Mouse (Mus musculus) embryonic facial prominence, embryonic 14.5 days (tissue): Measurements from ENCODE around the gene Acss1. TPM values are rescaled to one million over a fixed set of nuclear protein-coding genes. Genes with fewer than 3 reads are reported as not detected.
A peak's percentile ranks its signal among the peaks of the same experiment; 100 is the strongest.

Experiments used
- ATAC-seq: fragments of 200-750 bp; cut with Nextera tagmentation; 2 replicates; pipeline ENCODE4 v1.8.0; 2017; ENCODE audit warnings: low read depth, moderate number of reproducible peaks, moderate TSS enrichment
- DNase-seq: peaks from one replicate; pipeline ENCODE4 v3.0.0-alpha.2; 2015; ENCODE audit warnings: low spot score
- H3K27ac ChIP-seq: fragments of 300-500 bp; sonication (generic); replicated peaks from 2 replicates; pipeline ENCODE4 v1.5.1; 2014; ENCODE audit warnings: low read depth, mild to moderate bottlenecking, low read length, moderate library complexity
- H3K27me3 ChIP-seq: fragments of 300-500 bp; sonication (generic); replicated peaks from 2 replicates; pipeline ENCODE4 v1.6.1; 2014; ENCODE audit warnings: low read length; ENCODE audit not compliant: control insufficient read depth, insufficient read depth
- H3K36me3 ChIP-seq: fragments of 300-500 bp; sonication (generic); 2 replicates; pipeline ENCODE4 v1.6.1; 2014; ENCODE audit warnings: low read length, mixed read lengths; ENCODE audit not compliant: control insufficient read depth, insufficient read depth
- H3K4me1 ChIP-seq: fragments of 300-500 bp; sonication (generic); 2 replicates; pipeline ENCODE4 v1.6.1; 2014; ENCODE audit warnings: antibody characterized with exemption, low read length; ENCODE audit not compliant: control insufficient read depth, insufficient read depth
- H3K4me2 ChIP-seq: fragments of 300-500 bp; sonication (generic); 2 replicates; pipeline ENCODE4 v1.6.1; 2014; ENCODE audit warnings: low read depth, mild to moderate bottlenecking, low read length, moderate library complexity, mixed read lengths
- H3K4me3 ChIP-seq: fragments of 300-500 bp; sonication (generic); 2 replicates; pipeline ENCODE4 v1.5.1; 2014; ENCODE audit warnings: low read depth, mild to moderate bottlenecking, low read length
- H3K9ac ChIP-seq: fragments of 300-500 bp; sonication (generic); 2 replicates; pipeline ENCODE4 v1.6.1; 2014; ENCODE audit warnings: low read depth, mild to moderate bottlenecking, low read length, moderate library complexity, mixed read lengths
- H3K9me3 ChIP-seq: fragments of 300-500 bp; sonication (generic); 2 replicates; pipeline ENCODE4 v1.6.1; 2016; ENCODE audit warnings: low read length; ENCODE audit not compliant: control insufficient read depth
- WGBS: fragments of 180-500 bp; shearing (Covaris S2); extraction: QIAGEN DNeasy Blood & Tissue Kit; methylation state at CpG from one replicate; pipeline ENCODE4 v1.1.7; 2014; 5-methylcytosine and 5-hydroxymethylcytosine counted together
- polyA plus RNA-seq: library from polyadenylated mRNA; unstranded; fragments of >200 nt; fragmentation: Nextera tagmentation; extraction: Ambion mirVana; gene quantifications from 2 replicates; pipeline ENCODE4 v1.2.1, GENCODE M21; 2014

The Acss1 gene
- polyA plus RNA-seq: 5.3 and 7.8 TPM in 2 replicates

- Histone ChIP-seq H3K36me3 (no peaks in the 10 kb centered on the region), H3K9me3 (no peaks in the 10 kb centered on the region), H3K9ac (peak within 1 kb of the TSS; percentile 70), H3K27me3 (peaks cover 13% of the 10 kb centered on the region; the same call in 1 of the 2 replicates), H3K4me3 (peak within 1 kb of the TSS; percentile 69), H3K4me2 (peak within 1 kb of the TSS; percentile 94), H3K4me1 (peaks cover 2% of the 10 kb centered on the region; the same call in 1 of the 2 replicates), H3K27ac (no peak within 1 kb of the TSS)
- 6% methylated on average over 31 of the region's 61 CpGs for WGBS
- DNase-seq: peak; percentile 61
- ATAC-seq: peak; percentile 86
These were observed at the start of gene Acss1 for GRCm38 (mm10) chr2:150667820-150668766. Gene Acss1, minus strand, starts transcription at chr2:150668500.

DNA sequence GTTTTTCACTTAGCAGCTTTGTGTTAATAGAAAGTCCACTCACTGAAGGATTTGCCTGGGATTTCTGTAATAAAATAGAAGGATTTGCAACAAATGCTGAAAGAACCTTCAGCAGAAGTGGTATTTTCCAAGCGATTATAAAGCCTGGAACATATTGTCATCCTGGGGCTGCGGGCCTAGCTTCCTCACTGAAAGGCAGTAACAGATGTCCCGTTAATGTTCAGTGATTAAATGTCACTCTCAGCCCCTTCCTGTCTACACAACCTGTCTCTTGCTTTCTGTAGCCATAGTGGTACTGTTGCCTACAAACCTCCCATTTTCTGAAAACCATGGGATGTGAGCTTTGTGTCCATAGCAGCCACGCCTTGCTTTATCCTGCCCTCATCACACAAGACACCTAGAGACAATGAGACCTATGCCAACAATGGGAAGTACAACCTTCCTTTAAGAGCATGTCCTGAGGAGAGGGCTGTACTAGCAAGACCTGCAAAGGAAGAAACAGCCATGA, 43.9 kb upstream of the Acss1 start:
- ATAC-seq: no peak
- H3K36me3 ChIP-seq: no peaks in the 10 kb centered on the region
- no peaks in the 10 kb centered on the region for H3K27me3 ChIP-seq
- H3K4me3 ChIP-seq: no peak overlapping the region
- no peak overlapping the region for H3K27ac ChIP-seq
- no peaks in the 10 kb centered on the region for H3K9me3 ChIP-seq
- DNase-seq: no peak
- H3K9ac ChIP-seq: no peak overlapping the region
- no peaks in the 10 kb centered on the region for H3K4me1 ChIP-seq
- H3K4me2 ChIP-seq: no peak overlapping the region
- WGBS: 70% methylated on average over 4 of the region's 4 CpGs

DNA sequence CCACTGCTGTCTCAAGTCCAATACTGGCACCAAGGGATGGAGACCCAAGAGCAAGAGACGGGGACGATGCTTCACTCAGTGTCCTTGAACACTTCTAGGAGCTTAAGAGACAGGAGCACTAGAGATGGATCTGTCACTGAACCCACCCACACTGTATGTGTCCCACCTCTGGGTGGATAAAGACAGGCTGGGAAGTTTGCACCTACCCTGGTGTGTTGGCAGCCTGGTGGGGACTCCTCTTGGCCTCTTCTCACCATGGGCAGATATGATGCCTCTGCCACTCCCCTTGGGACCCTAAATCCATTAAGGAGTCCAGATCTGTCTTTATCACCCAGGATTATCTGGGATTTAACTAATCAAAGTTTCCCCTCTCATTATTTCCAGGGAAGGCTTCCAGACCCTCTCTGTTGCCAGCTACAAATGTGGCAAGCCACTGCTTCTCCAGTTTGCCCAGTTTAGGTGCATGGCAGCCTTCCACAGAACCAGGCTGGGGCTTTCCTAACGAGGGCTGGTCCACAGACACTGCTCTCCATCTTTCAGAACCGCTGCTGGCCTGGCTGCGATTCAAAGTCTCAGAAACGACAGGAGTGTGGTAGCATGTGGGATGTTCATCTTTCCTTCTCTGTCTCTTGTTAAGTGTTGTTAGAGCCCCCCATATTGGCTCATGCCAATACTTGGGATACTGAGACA, 23.3 kb upstream of the Acss1 start:
- 75% methylated on average over 6 of the region's 6 CpGs for WGBS

GRCm38 (mm10) chr2:150690216-150690615, 21.9 kb upstream of the Acss1 start:
- no peak for ATAC-seq
- H3K4me1 ChIP-seq: no peaks in the 10 kb centered on the region
- no peak overlapping the region for H3K4me3 ChIP-seq
- H3K4me2 ChIP-seq: no peak overlapping the region
- no peaks in the 10 kb centered on the region for H3K36me3 ChIP-seq
- H3K9me3 ChIP-seq: no peaks in the 10 kb centered on the region
- peaks cover 68% of the 10 kb centered on the region for H3K27me3 ChIP-seq
- DNase-seq: no peak
- whole genome bisulfite sequencing: 6% methylated on average over 11 of the region's 11 CpGs
- H3K9ac ChIP-seq: no peak overlapping the region
- H3K27ac ChIP-seq: no peak overlapping the region

More for the DNA sequence above, 23.3 kb upstream of the Acss1 start:
- H3K27me3 ChIP-seq: peaks cover 60% of the 10 kb centered on the region
- DNase-seq: no peak
- H3K27ac ChIP-seq: no peak overlapping the region
- no peaks in the 10 kb centered on the region for H3K36me3 ChIP-seq
- H3K9ac ChIP-seq: no peak overlapping the region
- no peak overlapping the region for H3K4me3 ChIP-seq
- H3K9me3 ChIP-seq: no peaks in the 10 kb centered on the region
- H3K4me2 ChIP-seq: no peak overlapping the region
- ATAC-seq: no peak
- no peaks in the 10 kb centered on the region for H3K4me1 ChIP-seq

DNA sequence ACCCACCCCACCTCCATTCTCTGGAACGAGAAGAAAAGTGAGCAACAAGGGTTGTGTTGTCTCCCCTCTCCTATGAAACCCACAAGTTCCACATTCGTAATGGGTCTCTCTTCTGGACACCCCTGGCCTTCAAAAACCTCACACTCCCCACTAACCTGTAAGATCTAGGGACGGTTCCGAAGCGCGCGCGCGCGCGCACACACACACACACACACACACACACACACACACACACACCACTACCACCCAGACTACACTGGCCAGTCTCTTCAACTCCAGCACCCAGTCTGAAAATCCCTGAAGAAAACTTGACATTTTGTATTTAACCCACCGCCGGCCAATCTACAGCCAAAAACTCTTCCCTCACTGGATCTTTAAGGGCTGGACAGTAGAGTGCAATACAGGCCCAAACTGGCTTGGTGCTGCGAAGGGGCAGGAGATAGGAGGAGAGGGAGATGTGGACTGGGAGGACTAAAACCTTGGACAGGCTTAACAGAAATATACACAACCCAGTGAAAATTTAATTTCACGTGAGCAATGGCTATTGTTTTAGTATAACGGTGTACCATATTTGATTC, 21.0 kb upstream of the Acss1 start, which contains the start of gene Vsx1:
Gene Vsx1 (minus strand): TSS at position 138 of the 578 bp plus-strand sequence.
- Histone ChIP-seq H3K4me3 (peak within 1 kb of the TSS; percentile 39), H3K4me1 (no peaks in the 10 kb centered on the region), H3K27ac (no peak within 1 kb of the TSS), H3K9ac (peak within 1 kb of the TSS; percentile 46; the same call in 1 of the 2 replicates), H3K9me3 (no peaks in the 10 kb centered on the region), H3K4me2 (peak within 1 kb of the TSS; percentile 74), H3K36me3 (no peaks in the 10 kb centered on the region), H3K27me3 (peaks cover 68% of the 10 kb centered on the region)
- DNase-seq (no peak), ATAC-seq (no peak)
- WGBS: 36% methylated on average over 16 of the region's 16 CpGs

- ATAC-seq: peak; percentile 53; the same call in 1 of the 2 replicates
- no peak overlapping the region for H3K27ac ChIP-seq
- no peaks in the 10 kb centered on the region for H3K9me3 ChIP-seq
- H3K4me3 ChIP-seq: peak overlapping the region; percentile 39
- H3K27me3 ChIP-seq: peaks cover 68% of the 10 kb centered on the region
- H3K4me1 ChIP-seq: no peaks in the 10 kb centered on the region
- peak; percentile 46 for DNase-seq
- 1% methylated on average over 12 of the region's 44 CpGs for WGBS
- peak overlapping the region; percentile 46; the same call in 1 of the 2 replicates for H3K9ac ChIP-seq
- H3K4me2 ChIP-seq: peak overlapping the region; percentile 74
- H3K36me3 ChIP-seq: no peaks in the 10 kb centered on the region
These were observed 20.4 kb upstream of the Acss1 start for GRCm38 (mm10) chr2:150688541-150689186.

DNA sequence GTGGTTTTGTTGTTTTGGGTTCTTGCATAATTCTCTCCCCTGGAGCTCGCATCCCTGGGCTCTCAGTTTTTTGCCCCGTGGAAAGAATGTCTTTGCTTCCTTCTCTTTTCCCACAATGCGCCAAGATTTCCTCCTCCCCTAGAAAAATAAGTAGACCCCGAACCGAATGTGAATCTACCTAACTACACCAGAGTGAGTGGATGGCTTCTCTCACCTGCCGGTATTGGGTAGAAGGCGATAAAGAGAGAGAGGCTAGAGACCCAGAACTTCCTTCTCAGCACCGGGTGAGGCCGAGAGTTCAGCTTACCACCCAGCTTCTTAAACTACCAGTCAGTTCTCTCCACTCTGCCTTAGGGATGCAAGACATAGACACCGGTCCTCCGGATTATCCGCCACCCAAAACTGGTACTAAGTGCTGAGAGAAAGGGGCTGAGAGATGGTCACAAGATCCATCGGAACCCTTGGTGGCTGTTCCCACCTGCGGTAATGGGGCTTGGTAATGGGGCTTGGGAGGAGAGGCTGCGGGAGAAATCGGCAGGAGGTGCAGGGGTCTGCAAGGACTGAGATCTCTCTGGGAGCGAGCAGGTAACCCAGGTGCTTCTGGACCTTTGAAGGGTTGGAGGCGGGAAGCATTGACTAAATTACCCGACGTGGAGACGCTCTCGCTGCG, 19.7 kb upstream of the Acss1 start:
- peak overlapping the region; percentile 46; the same call in 1 of the 2 replicates for H3K9ac ChIP-seq
- ATAC-seq: no peak
- peak overlapping the region; percentile 39 for H3K4me3 ChIP-seq
- H3K36me3 ChIP-seq: no peaks in the 10 kb centered on the region
- H3K27ac ChIP-seq: no peak overlapping the region
- WGBS: 6% methylated on average over 16 of the region's 23 CpGs
- H3K4me1 ChIP-seq: no peaks in the 10 kb centered on the region
- peaks cover 68% of the 10 kb centered on the region for H3K27me3 ChIP-seq
- DNase-seq: no peak
- no peaks in the 10 kb centered on the region for H3K9me3 ChIP-seq
- peak overlapping the region; percentile 74 for H3K4me2 ChIP-seq
